Mouse (Mus musculus): ENCODE data around the gene Fam170b.

Gene Fam170b

DNA sequence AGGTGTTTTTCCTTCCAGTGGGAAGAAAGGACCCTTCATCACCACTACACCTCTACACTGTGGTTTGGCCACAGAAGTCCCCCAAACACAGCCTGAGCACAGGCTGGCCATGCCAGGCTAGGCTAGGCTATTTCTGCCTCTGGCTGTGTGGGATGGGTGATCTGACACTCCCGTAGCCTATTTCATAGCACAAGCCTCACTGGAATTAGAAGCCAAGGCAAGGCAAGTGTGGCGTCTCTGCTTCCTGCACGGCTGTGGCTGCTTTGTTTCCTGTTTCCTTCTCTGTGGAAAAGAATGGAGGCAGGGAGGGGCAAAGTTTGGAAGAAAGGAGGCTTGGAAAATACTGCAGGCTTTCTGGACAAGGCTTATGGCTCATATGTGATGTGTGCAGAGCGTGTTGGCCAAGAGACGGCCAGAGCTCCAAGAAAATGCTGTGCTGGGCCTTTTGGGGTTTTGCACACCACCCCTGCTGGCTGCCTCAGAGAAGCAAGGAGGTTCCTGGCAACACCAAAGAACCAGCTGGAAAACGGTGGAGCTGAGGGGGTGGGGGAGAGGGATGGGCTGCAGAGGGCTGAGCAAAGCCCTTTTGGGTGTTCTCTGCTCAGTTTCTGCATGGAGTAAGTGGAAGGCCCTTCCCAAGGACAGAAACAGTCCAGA, 5.6 kb upstream of the Fam170b start:
- DNase-seq (ENCODE audit: low spot score in 2 of 2), result peak in 1 of 2 experiments; percentile 12

DNA sequence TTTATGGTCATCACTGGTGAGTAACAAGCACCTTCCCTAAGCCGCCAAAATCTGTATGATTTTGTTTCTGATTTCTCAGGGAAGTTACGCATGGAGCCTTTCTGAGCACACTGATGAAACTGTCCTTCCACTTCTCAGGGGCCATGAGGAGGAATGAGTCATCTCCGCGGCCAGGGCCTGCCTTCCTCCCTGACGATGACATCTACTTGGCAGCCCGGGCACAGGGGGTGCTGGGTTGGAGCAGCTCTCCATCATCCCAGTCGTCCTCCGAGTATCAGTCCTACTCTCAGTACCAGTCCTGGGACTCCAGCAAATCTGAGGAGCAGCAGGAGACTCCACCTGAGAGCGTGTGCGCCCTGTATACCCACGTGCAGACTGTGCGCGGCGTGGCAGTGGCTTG, 1.4 kb downstream of the Fam170b start:
- DNase-seq (ENCODE audit: low spot score in 2 of 2), result no peak

DNA sequence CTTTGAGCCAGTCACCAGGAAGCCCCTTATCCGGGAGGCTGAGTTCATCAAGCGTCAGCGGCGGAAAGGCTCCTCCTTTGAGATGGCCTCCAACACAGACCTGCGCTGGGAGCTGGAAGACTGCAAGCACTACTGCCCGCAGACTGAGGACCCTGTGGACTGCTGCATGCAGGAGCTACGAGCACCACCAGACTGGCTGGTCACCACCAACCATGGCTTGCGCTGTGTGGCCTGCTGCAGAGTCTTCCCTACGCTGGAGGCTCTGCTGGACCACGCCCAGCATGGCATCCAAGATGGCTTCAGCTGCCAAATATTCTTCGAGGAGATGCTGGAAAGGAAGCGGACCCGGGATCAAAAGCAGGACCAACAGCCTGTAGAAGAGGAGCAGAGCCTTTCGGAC, 1.8 kb downstream of the Fam170b start:
- no peak for DNase-seq (ENCODE audit: low spot score in 2 of 2)

DNA sequence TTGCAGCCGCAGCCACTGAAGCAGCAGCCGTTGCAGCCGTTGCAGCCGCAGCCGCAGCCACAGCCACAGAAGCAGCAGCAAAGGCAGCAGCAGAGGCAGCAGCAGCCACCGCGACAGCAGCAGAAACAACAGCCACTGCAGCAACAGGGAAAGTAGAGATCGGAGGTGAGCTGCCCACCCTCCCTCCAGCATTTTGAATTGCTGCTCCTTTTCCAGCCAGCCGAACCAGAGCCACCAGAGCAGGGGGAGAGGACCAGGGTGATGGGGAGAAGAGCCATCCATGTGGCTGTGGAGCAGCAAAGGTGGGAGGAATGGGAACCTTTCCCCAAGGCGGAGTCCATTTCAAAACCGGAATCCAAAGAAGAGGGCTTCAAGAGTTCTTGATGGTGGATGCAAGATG, 2.4 kb downstream of the Fam170b start:
- DNase-seq (ENCODE audit: low spot score in 2 of 2), result no peak

DNA sequence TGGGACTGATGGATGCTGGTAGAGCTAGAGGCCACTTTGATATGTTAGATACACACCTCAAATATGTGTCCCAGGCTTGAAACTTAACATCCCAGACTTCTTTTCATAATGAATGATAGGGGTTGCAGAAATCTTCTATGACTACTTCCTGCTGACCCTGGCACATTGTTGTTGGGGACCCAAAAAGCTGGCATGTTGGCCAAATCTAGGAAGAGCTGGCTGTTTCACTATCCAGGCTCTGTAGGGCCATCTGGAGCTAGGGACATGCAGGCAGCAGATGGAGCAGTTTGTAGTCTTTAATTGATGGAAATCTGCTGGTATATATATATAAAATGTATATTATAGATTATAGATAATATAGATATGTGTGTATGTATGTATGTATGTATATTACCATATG, 8.3 kb downstream of the Fam170b start:
- no peak for DNase-seq (ENCODE audit: low spot score in 2 of 2)

DNA sequence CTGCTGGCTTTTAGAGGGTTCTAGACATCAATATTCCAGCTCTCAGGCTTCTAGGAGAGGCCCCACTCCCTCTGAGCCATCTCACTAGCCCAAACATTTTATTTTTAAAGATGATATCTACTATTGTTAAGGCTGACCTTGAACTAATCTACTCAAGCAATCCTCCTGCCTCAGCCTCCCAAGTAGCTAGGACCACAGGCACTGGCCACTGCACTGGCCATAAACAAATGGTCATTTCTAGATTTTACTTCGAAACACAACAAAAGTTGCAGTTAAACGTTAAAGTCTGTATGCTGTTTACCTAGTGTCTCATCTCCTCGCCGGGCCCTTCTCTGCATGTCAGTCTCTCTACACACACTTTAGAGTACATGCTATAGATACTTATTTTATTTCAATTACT, 20.3 kb downstream of the Fam170b start:
- no peak for DNase-seq (ENCODE audit: low spot score in 2 of 2)

DNA sequence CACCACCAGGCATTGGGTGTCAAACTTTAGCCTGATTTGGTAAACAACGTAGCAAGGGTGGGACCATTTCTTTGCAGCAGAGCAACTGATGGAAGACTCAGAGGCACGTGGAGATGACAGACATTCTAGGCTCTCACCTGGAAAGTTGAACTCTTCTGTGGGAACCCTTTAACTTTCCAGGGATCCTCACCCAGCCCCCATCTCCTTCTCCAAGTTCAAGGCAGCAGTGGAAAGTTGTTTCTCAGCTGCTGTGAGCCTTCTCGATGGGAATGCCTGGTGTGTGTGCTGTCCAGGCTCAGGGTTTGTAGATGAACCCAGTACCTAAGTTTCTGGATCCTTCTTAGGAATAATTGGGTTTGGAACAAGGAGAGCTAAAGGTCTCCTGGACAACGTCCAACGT, 22.5 kb downstream of the Fam170b start:
- no peak for DNase-seq (ENCODE audit: low spot score in 2 of 2)

DNA sequence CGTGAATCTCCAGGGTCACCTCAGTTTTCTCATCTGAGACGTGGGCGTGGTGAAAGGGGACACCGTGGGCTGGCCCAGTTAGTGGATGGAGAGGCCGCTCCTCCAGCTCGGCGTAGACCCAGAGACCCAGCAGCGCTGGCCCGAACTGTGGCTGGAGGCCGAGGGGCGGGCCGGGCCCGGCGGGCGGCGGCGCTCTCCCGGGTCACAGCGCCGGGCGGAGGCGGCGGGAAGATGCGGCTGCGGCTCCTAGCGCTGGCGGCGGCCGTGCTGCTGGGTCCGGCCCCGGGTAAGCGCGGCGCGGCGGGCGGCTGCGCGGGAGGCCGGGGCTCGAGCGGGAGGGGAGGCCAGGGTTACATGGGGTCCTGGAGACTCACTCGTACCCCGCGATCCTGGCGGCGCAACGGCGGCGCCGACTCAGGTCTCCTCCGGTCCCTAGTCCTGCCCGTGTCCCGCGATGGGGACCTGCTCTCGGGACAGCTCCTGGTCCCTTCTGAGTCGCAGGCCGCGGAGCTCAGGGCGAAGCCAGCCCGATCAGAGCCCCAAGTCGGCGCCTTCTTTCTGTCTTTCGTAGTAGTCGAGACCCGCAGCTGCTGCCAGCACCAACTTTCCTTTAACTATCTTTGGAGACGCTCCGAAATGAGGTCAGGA, 23.0 kb downstream of the Fam170b start, which contains the start of gene Vstm4:
TSS of gene Vstm4 (plus strand) at position 76 of the 648 bp plus-strand sequence.
- peak in 1 of 2 experiments; percentile 56 for DNase-seq (ENCODE audit: low spot score in 2 of 2)

DNA sequence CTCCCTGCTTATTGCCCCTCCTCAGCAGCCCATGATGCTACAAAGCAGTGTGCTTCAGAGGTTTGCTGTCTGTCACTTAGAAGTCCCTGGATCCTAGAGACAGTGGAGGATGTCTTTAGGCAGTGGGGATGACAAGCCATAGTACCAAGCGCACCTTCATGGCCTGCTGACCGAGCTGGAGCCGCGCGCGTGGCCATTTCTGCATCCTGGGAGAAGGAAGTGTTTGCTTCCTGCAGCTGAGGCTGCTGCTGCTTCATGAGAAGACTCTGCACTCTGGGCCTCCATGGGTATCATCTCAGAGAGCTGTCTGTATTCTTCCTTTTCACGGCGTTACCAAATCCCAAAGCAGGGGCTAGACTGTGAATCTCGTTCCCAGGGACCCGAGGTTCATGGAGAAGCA, 24.6 kb downstream of the Fam170b start:
- DNase-seq (ENCODE audit: low spot score in 2 of 2), result no peak

DNA sequence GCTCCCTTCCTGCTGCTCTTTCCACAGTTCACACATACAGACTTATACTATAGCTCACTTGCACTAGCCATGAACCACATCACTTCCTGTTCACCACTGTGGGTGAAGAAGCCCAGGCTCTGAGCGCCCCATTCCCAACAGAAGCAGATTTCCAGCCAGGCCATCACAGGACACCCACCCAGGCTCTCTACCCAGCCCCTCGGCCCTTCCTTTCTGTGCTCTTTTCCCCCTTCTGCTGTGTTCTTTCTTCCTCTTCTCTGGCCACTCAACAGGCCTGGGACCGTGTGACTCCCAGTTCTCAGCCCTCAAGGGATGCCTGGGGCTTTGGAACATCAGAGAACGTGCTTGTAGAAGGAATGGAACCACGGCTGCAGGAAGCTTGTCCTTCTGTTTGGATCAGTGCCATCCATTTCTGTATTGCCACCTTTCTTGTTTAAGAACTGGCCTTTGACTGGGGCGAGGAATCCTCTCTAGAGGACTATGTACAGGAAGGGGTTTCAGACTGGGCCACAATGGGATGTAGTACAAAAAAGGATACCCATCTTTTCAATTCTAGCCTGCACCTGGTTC, 25.3 kb downstream of the Fam170b start:
- no peak for DNase-seq (ENCODE audit: low spot score in 2 of 2)

DNA sequence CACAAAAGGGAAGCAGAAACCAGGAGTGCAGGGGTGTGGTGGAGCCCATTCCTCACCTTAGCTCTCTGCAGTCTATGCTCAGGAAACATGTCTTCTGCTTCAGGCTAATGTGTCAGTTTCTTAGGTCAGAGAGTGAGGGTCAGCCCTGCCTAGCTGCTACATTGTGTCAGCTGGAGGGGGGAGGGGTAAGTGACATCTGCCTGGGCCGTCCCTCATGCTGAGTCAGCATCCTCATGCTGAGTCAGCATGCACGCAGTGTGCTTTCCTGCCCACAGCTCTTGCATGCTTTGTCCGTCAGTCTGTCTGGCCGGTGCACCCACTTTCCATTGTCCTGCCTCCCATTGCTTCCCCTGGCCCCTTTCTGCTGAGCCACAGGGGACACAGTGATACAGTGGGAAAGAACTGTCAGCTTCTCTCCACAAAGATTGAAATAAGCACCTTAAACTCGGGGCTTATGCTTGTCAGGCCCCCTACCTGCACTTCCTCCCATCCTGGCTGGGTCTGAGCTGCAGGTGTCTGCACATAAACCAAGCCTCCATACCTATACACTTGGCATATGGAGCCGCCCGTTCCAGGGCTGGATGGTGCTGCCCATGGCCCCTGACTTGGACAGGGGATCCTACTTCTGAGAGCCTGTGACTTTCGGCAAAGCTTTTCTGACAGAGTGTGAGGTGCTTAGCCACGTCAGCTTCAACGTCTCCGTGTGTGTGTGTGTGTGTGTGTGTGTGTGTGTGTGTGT, 26.2 kb downstream of the Fam170b start:
- DNase-seq (ENCODE audit: low spot score in 2 of 2), result no peak

DNA sequence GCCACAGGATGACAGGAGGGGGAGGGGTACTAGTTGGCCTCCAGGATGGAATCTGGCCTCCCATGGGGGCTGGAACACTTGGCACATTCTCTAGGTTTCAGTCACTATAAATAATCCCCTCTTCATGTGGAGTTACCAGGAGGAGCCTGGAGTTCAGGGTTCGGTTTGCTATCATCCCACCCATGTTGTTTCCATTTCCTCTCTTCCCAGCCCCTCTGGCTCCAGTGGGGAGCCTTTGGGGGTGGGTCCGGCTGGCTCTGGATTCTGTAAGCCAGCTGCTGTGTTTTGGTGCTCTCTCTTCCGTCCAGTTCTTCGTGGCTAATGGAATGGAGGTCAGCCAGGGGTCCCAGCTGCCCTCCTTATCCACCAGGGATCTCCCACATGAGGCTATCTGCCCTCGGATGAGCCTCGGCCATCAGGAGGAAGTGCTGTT, 27.4 kb downstream of the Fam170b start:
- peak in 1 of 2 experiments; percentile 16 for DNase-seq (ENCODE audit: low spot score in 2 of 2)

DNA sequence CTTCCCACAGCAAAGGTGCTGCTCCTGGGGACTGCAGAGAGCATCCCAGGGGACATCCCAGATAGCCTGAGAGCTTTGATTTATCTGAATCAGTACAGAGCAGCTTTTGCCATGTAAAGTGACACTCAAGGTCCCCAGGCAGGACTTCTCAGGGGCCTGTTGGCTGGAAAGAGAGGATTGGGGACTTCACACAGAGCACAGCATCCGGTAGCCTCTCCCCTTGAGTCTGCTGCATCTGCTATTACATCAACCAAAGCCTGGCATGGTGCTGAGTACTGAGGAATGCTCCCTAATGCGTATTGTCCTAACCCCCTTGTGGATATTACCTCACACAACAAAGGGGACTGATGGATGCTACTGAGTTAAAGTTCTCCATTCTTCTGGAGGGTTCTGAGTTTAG, 27.9 kb downstream of the Fam170b start:
- DNase-seq (ENCODE audit: low spot score in 2 of 2), result no peak

DNA sequence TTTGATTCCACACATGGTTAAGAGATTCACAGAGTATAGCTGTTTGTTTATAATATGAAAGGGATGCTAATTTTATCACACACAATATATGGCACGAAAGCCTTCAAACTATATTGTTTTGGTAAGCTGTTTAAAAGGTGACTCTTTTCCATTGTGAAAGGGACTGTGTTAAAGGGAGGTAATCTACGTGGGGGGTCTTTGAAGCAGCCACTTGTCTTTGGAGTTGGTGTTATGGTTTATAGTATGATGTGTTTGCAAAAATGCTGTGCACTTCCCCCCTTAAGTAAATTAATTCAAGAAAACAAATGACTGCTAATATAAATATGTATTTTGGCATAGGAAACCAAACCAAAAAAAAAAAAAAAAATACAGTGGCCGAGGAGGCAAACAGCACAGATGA, 31.6 kb downstream of the Fam170b start:
- no peak for DNase-seq (ENCODE audit: low spot score in 2 of 2)

DNA sequence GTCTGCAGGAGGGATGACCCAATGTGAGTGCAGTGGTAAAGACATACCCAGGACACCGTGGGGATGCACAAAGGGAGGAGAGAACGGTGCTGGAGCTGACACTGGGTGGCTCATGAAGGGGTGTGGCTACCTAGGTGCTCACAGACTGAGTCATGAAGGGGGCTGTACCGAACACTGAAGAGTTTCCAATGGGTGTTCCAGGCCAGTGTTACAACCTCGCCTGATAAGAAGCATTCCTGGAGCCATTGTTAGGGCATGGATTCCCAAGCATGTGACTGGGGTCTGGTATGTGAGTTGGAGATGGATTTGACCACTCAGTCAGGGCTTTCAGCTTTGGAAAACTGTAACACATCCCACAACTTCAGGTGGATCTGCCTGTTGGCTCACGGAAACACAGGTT, 38.2 kb downstream of the Fam170b start:
- no peak for DNase-seq (ENCODE audit: low spot score in 2 of 2)

DNA sequence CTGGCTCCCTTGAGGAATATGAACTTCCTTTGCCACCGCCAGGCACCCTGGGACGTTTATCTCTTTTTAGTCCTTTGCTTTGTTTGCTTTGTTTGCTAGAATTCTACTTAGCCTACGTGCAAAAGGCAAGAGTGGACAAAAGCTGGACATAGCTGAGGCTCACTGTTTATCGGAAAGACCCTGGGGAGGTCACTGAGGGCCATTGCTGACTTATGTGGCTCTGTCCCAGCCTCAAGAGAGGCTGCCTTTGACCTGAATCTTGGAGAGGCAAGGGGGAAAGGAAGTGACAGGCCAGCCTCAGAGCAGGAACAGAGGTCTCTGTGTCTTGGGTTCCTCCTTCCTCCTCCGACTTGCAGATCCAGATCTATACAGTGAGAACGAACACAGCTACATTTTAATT, 43.8 kb downstream of the Fam170b start:
- no peak for DNase-seq (ENCODE audit: low spot score in 2 of 2)

DNA sequence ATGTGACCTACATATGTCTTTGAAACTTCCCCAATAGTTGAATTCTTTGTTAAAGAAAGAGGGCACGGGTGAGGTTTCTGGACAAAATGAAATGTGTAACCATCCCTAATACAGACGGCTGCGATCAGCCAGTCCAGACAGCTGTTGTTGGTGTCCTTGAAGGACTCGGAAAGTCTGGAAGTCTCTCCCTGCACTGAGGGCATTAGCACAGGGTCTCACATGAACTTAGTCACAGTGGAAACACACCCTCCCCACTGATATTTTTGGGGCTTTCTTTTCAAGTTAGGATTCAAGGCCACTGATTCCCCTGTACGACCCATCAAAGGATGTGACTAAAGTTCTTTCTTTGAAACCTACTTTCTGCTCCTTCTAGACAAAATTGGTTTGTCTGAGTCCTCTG, 46.6 kb downstream of the Fam170b start:
- DNase-seq (ENCODE audit: low spot score in 2 of 2), result no peak

DNA sequence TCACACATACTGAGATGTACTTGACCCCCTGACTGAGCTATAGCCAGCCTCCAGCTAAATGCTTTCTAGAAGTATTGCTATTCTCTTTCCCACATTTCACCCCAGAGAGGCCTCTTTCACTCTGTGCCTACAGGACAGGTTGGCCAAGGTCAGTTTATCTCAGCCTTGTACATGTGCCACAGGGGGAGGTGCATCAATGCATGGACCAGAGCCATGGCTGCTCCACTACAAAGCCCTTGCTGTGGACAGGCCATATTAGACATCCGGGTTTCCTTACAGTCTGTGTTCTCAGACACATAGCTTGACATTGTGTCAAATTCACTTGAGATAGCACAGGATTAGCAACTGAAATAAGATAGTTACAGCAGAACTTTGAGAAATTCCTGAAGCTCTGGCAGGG, 47.9 kb downstream of the Fam170b start:
- no peak for DNase-seq (ENCODE audit: low spot score in 2 of 2)
